24 mouse cellular contexts compared by ENCODE assay signal in genomic region chr13:5558095-5558494, GRCm38 (mm10).
"Had no signal": no experiment of that assay in that cellular context is flagged by ENCODE, and none has a peak within 500 bp of the region (broad histone marks: within the 10 kb centered on the region; RNA-seq: fewer than 3 reads in every experiment).

No protein-coding gene starts in this region.

- H3K36me3 ChIP-seq: limb, embryonic 12.5 days; limb, embryonic 15.5 days; midbrain, embryonic 12.5 days; neural tube, embryonic 12.5 days; neural tube, embryonic 15.5 days had no signal

- H3K9ac ChIP-seq: limb, embryonic 12.5 days; limb, embryonic 15.5 days; liver, embryonic 14.5 days; liver, postnatal 0 days; lung, embryonic 14.5 days; midbrain, embryonic 12.5 days; neural tube, embryonic 12.5 days; neural tube, embryonic 15.5 days had no signal

- H3K9me3 ChIP-seq: limb, embryonic 12.5 days; limb, embryonic 15.5 days; midbrain, embryonic 12.5 days; neural tube, embryonic 12.5 days; neural tube, embryonic 15.5 days had no signal

- H3K4me1 ChIP-seq: limb, embryonic 12.5 days; limb, embryonic 15.5 days; midbrain, embryonic 12.5 days; neural tube, embryonic 12.5 days; neural tube, embryonic 15.5 days had no signal

- H3K27ac ChIP-seq: kidney, postnatal 0 days; layer of hippocampus, adult 2 months; left cerebral cortex, adult 2 months; limb, embryonic 12.5 days; limb, embryonic 15.5 days; liver, embryonic 14.5 days; macrophage; midbrain, embryonic 12.5 days; neural tube, embryonic 12.5 days; neural tube, embryonic 15.5 days; stomach, postnatal 0 days had no signal

- H3K4me3 ChIP-seq: layer of hippocampus, adult 2 months; left cerebral cortex, adult 2 months; limb, embryonic 12.5 days; limb, embryonic 15.5 days; midbrain, embryonic 12.5 days; neural tube, embryonic 12.5 days; neural tube, embryonic 15.5 days had no signal

- DNase-seq: kidney, adult 2 months; kidney, postnatal 4 days; layer of hippocampus, adult 9-11 months; layer of hippocampus, postnatal 36 days; liver, postnatal 0 days; lung, embryonic 14.5 days; right cerebral cortex, adult 18-20 months; right cerebral cortex, postnatal 14 days; right cerebral cortex, postnatal 4 days; thymus, postnatal 25 days had no signal

- H3K27me3 ChIP-seq: limb, embryonic 12.5 days; limb, embryonic 15.5 days; midbrain, embryonic 12.5 days; neural tube, embryonic 12.5 days; neural tube, embryonic 15.5 days had no signal

- ATAC-seq: liver, postnatal 0 days; lung, postnatal 0 days; midbrain, embryonic 16.5 days had no signal

- H3K4me2 ChIP-seq: limb, embryonic 12.5 days; limb, embryonic 15.5 days; liver, embryonic 11.5 days; lung, embryonic 14.5 days; midbrain, embryonic 12.5 days; neural tube, embryonic 12.5 days; neural tube, embryonic 15.5 days had no signal
